Mouse (Mus musculus): Measurements from ENCODE around the gene Tex33.

DNA sequence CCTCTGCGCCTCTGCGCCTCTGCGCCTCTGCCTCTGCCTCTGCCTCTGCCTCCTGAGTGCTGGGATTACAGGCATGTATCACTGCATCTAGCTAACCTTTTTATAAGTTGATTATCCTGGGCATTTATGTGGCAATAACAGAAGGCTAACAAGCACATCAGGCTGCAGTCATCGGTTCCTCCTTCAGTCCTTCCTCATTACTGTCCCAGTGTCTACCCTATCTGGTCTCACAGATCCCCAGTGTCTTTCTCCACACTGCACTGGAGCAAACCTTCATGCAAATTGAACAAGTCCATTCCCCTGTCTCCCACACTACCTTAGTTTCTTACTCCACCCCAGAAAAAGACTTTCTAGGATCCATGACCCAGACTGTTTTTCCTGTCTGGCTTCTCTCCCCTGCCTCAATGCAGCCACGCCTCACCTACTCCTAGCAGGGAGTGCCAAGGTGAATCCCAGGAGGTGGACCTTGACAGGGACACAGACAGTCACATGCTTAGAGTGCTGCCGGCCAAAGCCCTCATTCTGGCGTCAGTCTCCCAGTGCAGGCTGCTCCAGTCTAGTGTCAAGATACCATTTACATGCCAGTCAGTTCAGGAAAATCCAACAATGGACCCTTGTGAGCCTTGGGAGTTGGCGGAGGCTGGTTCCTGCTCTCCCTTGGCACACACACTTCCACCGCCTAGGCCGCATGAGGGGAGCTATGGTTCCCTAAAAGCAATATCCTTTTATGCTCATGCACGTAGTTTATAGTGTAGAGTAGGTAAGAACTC, 12.1 kb downstream of the Tex33 start:
- TF ChIP-seq CTCF (IDR thresholded peaks at IDR 0.05; ENCODE audit: extremely low read depth, insufficient read depth, low read length) (no peak), POLR2A (IDR thresholded peaks at IDR 0.05; ENCODE audit: extremely low read depth, insufficient read depth, low read length) (no peak)

Data from cortical plate, adult 2 months (tissue).